Mouse (Mus musculus): ENCODE measurements around the gene Dnaic1.

DNA sequence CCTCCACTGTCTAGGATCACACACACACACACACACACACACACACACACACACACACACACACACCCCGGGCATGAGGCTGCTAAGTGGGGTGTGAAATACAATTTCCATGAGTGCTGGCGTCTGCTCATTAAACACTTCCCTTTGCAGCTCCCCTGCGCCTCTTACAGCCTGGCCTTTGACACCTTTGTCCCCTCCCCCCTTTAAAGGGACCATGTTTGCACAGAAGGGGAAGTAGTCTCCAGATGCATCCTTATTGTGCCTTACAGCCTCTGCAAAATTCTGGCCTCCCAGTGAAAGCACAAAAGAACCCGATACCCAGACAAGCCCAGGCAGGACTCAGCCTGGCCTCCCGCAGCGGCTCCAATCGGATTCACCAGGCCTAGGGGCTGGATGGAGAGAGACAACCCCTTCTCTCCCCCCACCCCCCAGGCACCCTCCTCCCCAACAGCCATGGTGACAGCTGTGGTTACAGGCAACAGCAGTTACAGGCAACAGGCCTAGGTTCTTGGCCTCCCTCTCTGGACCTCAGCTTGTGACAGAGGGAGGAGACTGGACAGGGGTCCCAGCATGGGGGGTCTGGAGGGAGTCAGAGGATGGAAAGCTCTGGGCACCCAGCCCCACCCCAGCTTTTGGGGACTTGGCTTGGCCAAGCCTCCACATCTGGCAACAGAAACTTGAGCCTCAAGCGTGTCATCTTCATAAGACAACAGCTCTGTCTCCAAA, 58.8 kb downstream of the Dnaic1 start:
- TF ChIP-seq GATA1 (IDR thresholded peaks at IDR 0.05; ENCODE audit: borderline replicate concordance, low read length), result no peak
- no peak for TF ChIP-seq CTCF (IDR thresholded peaks at IDR 0.05; ENCODE audit: low read depth, low read length)

Data from G1E (cell line).